Mouse (Mus musculus): ENCODE measurements around the gene Tmem94.

Gene Tmem94

GRCm38 (mm10) chr11:115766356-115766943 lies 1.2 kb downstream of the Tmem94 start:
- no peak for DNase-seq (ENCODE audit: low spot score)

- DNase-seq (ENCODE audit: low spot score) = no peak
Observed at GRCm38 (mm10) chr11:115766981-115767380, 1.7 kb downstream of the Tmem94 start.

- no peak for DNase-seq (ENCODE audit: low spot score)
Observed at GRCm38 (mm10) chr11:115768896-115769295, 3.7 kb downstream of the Tmem94 start.

DNA sequence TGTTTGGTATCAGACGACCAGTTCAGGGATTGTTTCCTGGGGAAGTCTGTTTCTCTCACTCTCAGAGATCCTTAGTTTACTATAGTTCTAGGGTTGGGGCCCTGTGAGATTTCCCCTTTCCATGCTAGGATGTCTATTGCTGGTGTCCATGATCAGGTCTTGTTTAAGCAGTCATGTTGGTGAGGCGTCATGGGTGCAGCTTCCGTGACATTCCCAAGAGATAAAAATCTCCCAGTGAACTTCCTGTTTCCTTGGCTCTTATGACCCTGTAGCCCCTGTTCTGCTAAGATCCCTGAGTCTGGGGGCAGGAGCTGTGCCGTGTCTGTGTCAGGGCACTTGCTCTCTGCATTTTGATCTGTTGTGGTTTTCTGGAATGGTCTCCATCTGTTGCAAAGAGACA lies 9.4 kb downstream of the Tmem94 start:
- no peak for DNase-seq (ENCODE audit: low spot score)

DNA sequence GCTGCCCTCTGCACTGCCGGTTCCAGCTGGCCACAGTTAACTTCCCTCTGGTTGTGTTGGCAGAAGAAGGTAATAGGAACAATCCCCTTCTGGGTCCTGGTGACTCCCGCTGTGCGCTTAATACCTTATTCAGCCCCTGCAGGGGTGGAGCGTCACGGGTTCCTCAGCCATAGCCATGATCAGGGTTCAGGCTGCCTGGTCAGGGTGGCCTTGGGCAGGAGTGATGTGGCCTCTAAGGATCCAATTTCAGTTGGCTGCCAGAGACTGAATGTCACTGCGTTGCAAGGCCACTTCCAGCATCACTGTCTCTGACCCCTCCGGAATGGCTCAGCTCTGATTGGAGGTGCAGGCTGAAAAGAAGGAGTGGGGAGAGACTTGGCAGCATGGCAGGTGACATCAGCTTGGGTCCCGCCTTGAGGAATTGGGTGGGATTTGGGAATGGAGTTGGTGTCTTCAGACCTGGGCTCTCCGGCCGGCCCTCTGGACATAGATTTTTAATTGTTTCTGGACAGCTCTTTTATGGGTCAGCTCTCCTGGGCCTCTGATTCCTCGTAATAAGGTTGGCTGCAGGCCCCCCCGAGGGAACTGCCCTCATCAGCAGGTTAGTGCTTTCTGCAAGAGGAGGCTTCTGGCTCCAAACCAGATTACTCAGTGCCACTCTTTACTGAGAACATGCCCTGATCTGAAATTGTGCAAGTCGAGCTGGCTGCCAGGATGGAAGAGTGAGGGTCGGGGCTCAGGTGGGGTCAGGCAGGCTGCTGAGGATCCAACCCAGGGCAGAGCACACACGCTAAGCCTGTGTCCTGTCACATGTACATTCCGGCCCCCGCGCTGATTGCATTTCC lies 10.8 kb downstream of the Tmem94 start:
- DNase-seq (ENCODE audit: low spot score) = peak; percentile 45

DNA sequence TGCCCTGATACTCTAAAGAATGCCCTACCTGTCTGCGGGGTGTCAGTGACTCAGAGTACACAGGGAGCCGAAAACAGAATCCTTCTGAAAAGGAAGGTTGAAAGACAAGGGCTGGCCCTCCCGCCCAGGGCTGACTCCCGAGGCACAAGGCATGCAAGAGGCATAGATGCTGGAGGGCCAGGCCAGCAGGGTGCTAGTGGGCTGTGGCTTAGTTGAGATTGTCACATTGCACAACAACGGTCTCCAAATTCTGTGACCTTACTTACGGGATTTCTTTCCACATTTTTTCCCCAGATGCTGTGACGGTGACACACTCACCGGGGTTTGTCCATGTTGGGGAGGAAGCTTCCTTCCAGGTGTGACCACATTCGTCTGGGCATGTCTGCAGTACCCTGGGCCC lies 11.7 kb downstream of the Tmem94 start:
- DNase-seq (ENCODE audit: low spot score) = no peak

GRCm38 (mm10) chr11:115777487-115778335 lies 12.5 kb downstream of the Tmem94 start:
- no peak for DNase-seq (ENCODE audit: low spot score)

DNA sequence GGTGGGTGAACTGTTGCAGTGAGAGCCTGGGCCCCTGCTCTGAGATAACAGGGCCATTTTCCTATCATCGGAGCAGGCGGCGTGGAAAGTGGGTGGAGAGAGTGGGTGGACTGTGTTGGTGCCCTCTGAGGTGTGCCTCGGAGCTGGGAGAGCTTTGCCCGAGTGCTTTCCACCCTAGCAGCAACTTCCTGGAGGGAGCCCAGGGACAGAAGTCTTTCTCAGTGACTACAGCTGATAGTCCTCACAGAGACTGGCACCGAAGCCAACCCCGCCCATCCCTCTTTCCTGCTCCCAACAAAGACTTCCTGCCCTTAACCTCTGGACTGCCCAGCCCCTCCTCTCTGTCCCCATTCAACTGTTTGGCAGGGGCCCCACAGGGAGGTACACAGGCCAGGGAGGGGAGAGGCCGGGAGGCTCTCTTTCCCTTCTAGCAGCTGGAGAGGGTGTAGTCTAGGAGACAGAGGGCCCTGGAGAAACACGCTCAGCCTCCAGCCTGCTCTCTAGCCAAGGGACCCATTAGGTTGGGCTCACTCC lies 13.9 kb downstream of the Tmem94 start:
- DNase-seq (ENCODE audit: low spot score) = peak; percentile 79

- DNase-seq (ENCODE audit: low spot score) = peak; percentile 67
Observed at GRCm38 (mm10) chr11:115780141-115781070, 15.2 kb downstream of the Tmem94 start.

GRCm38 (mm10) chr11:115786473-115786872 lies 21.2 kb downstream of the Tmem94 start:
- no peak for DNase-seq (ENCODE audit: low spot score)

DNA sequence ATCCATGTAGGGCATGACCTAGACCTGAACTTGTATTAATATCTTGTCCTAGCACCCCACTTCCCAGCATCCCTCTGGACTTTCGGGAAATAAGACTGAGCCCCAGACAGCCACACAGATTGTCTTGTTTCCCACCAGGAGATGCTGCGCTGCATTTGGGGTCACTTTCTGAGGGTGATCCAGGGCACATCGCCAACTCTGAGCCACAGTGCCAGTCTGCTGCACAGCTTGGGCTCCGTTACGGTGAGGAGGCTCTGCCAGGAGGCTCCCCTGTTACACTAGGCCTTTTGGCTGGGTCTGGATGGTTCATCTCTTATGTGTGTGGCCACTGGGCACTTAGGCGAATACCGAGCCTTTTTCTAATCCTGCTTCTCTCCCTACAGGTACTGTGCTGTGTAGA lies 24.6 kb downstream of the Tmem94 start:
- DNase-seq (ENCODE audit: low spot score) = no peak

- DNase-seq (ENCODE audit: low spot score) = no peak
Observed at GRCm38 (mm10) chr11:115791919-115792318, 26.7 kb downstream of the Tmem94 start.

- DNase-seq (ENCODE audit: low spot score) = no peak
Observed at GRCm38 (mm10) chr11:115792353-115792752, 27.1 kb downstream of the Tmem94 start.

DNA sequence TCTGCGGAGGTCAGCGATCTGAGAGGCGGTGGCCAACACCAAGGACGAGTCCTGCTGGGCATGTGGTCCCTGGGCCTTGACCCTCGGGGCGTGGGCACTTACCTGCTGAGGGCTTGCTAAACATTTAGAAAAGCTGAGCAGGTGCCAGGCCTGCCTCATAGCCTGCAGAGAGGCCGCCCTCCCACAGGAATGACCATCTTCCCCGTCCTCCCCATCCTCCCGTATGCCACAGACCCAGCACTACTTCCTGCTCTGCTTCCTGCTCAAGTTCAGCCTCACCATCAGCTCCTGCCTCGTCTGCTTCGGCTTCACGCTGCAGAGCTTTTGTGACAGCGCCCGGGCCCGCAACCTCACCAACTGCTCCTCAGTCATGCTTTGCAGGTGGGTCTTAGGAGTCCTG lies 31.7 kb downstream of the Tmem94 start:
- no peak for DNase-seq (ENCODE audit: low spot score)

GRCm38 (mm10) chr11:115797665-115798064 lies 32.4 kb downstream of the Tmem94 start:
- DNase-seq (ENCODE audit: low spot score) = no peak

- DNase-seq (ENCODE audit: low spot score) = no peak
Observed at GRCm38 (mm10) chr11:115800981-115801380, 35.7 kb downstream of the Tmem94 start.

GRCm38 (mm10) chr11:115803072-115803709 lies 38.0 kb downstream of the Tmem94 start:
- no peak for DNase-seq (ENCODE audit: low spot score)

GRCm38 (mm10) chr11:115805005-115805404 lies 39.8 kb downstream of the Tmem94 start:
- no peak for DNase-seq (ENCODE audit: low spot score)

DNA sequence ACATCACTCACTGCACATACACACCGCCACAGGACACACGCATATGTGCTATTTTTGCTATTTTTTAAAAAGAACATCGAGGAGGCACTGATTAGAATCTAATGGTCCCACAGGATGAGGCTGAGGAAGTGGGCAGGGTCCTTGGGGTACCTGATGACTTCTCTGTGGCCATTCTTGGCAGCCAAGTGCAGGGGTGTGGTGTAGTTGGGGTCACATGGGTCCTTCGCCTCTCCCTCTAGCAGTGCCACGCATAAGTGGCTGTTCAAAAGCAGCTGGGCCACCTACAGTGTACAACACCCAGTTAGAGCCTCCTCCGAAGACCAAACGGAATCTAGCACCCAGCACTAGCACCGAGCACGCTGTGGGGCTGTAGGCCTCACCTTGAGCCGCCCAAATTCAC lies 40.9 kb downstream of the Tmem94 start:
- no peak for DNase-seq (ENCODE audit: low spot score)

- no peak for DNase-seq (ENCODE audit: low spot score)
Observed at GRCm38 (mm10) chr11:115807306-115807705, 42.1 kb downstream of the Tmem94 start.

GRCm38 (mm10) chr11:115807971-115808370 lies 42.7 kb downstream of the Tmem94 start:
- DNase-seq (ENCODE audit: low spot score) = no peak
